Mouse (Mus musculus) MN1 (cell line): ENCODE measurements around the gene 1700066M21Rik.

Experiments used
- DNase-seq: peaks from one replicate; pipeline ENCODE4 v3.0.0-alpha.2; 2016; ENCODE audit warnings: low spot score

The 1700066M21Rik gene

DNA sequence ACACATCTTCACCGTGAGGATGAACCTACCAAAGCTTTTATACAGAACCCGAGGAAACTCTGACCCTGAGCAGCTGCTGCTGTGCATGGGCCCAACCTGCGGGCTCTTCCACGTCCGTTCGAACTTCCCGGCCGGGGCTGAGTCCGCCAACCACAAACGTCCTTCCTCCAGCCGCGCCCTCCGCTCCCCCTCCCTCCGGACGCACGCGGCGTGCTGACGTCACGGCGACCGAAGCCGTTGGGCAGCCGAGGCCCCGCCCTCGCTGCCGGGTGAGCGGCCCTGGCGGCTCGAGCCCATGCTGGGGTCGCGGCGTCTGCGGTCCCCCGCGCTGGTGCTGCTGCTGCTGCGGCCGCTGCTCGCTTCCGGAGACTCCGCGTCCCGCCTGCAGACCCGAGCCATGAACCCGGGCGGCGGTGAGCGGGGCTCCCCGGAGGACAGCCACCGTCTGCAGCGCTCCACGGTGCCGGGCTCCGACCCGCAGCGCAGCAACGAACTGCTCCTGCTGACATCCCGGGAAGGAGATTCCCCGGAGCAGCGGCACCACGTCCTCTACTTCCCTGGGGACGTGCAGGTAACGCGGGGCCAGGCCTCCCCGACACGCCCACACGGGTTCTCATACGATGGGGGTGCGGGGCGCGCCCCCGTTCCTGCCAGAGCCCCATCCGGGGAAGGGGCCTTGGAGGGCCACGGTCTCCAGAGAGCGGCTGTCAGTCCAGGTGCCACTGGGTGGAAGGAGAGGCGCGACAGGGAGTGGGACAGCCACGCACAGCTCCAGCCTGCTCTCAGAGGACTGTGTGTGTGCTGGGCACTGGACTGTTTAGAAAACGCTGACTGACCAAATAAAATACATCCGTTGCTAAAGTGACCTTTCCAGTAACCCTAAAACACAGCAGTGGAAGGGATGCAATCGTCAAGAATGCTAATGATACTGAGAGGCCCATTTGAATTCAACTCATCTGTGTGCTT, at the start of gene 1700066M21Rik:
1700066M21Rik (plus strand) TSS at position 245 of the 966 bp plus-strand sequence.
- peak; percentile 88 for DNase-seq

DNA sequence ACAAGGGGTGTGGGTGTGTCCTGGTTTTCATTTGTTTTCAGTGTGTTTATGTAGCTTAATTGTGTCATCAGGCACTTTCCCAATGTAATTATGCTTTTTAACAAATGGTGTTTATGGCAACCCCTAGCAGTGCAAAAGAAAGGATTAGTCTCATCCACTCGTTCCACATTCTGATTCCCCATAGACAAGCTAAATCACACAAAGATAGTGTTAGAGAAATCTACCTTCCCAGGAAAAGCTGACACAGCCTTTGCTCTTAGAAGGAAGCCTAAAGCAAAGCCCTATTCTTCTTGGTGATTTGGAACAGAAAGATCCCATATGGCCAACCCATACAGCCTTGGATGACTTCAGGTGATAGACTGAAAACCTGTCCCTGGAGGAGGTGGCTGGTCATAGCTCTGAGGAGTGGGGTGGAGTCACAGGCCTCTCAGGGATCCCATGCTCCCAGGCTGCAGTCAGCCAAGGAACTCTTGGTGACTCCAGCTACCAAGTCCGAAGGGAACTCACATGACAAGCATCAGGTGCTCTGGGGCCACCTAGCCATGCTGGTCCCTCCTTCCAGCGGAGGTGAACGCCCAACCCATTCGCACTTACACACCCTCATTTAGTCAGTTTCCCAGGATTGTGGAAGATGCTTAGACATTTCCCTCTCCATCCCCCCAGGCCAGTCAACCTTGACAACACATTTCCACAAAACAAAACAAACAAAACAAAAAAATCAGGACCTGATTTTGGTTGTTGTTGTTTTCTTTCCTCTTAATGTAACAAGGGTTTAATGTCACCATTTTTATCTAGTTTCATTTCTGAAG, 47.9 kb upstream of the 1700066M21Rik start:
- no peak for DNase-seq

DNA sequence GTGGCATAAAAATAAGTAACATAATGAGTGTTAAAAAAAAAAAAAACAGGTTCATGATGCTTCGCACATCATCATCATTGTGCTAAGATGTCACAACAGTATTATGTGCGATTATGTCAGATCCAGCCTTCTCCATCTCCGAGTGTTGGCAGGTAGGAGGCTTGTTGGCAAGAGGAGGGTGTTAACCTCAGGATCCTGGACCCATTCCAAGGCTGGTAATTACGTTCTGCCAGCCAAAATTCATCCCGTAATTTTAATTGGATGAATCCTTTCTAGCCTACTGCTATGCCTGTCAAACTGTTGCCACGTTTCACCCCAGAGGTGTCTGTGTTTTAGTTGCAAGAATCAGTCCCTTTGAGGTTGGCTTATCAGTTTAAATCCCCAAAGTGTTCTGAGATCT, 47.2 kb upstream of the 1700066M21Rik start:
- no peak for DNase-seq

DNA sequence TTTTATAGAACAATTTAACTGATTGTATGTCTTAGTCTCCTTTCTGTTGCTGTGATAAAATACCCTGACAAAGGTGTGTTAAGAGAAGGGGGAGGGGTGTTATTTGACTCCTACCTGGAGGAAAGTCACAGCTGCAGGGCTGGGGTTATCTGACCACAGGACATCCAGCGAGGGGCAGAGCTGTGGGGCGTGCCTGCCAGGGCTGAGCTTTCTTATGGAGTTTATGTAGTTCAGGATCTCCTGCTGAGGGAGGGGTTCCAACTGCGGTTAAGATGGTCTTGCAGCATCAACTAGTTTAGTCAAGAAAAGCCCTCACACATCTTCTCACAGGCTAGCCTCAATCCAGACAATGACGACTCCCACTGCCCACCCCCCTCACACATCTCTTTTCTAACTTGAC, 45.4 kb upstream of the 1700066M21Rik start:
- no peak for DNase-seq

DNA sequence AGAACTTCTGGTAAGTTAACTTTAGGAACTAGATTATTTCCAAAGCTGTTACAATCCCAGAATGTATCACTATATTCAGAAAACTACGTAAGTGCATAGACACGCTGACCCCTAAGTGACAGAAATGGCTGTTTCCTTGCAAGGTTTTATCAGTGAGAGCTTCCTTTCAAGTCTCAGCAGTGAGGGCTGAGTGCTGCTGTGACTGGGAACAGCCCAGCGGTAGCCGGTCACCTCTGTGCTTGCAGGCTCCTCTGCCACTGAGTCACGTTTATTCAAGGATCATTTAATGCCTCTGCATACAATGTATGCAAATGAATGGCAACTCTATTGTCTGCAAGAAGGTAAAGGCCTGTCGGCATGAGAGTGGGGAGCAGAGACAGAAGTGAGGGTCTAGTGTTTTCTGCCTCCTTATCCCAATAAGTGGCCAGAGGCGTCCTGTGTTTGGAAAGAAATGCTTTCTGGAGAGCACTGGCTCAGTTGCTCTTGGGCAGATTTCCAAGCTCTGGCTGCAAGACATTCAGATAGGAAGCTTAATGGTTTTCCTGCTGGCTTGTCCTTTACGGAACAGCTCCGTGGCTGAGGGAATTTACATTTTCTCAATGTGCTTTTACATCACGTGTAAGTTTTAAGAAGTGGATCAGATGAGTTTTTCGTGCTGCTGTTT, 43.7 kb upstream of the 1700066M21Rik start:
- DNase-seq = no peak

DNA sequence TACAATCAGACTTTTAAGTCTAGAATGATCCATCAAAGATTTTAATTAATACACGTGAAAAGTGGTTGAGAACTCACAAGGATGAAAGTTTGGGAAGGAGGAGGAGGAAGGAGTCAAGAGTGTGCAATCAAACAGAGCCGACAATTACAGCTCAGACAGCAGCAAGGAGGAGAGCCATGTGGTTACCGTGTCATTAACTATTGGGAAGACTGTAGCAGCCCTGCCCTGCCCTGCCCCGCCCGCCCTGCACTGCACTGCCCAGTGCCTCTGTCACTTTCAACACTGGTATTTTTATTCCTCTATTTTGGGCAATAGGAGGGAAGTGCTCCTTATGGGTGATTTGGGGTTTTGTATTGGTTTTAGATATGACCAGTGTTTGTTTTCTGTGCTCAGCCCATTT, 42.2 kb upstream of the 1700066M21Rik start:
- no peak for DNase-seq

DNA sequence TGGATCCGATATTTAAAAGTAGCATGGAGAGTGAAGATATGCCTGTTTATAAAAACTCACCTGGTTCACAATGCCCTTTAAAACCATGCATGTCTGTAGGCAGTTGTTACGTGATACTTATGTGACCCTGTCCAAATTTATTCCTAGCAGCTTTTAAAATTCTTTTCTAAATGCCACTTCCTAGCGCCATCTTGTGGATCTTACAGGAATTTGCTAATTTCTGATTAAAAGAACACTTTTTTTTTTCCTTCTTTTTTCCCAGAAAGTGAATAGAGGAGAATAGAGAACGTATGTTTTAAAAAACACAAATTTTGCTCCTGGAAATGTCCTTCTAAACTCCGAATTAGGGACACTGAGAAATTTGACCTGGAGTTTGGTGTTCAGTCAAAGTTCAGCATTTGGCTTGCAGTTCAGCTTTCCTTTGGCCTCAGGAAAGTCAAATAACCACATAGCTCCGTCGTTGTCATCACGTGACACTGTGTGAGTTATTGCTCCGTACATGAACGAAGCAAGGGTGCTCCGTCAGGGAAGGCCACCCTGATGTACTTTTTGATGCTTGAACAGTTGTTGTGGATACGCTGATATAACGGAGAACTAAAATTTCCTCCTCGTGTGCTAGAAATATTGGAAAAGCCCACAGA, 38.1 kb upstream of the 1700066M21Rik start:
- no peak for DNase-seq

DNA sequence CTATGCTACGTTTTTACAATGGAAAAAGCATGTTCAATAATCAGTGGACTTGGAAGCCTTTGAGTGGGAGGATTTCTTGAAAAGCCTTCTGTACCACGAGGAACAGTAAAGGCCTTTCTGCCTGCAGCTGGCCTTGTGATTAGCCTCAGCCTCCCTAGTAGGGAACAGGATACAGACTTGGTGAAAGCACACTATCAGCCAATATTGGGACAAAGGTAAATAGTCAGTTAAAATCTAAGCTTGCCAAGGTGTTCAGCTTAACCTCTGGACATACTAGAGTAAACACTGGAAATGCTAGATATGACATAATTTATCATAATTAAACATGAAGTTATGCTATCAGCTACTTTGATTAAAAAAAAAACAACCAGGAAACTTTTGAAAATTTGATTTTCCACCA, 36.2 kb upstream of the 1700066M21Rik start:
- no peak for DNase-seq

DNA sequence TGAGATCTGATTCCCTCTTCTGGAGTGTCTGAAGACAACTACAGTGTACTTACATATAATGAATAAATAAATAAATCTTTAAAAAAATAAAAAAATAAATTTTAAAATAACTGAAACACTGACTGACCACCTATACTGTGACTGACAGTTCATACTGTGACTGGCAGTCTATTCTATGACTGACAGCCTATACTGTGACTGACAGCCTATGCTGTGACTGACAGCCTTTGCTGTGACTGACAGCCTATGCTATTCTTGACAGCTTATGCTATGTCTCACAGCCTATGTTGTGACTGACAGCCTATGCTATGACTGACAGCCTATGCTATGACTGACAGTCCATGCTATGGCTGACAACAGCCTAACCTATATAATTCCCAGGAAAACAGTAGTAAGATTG, 29.9 kb upstream of the 1700066M21Rik start:
- no peak for DNase-seq

DNA sequence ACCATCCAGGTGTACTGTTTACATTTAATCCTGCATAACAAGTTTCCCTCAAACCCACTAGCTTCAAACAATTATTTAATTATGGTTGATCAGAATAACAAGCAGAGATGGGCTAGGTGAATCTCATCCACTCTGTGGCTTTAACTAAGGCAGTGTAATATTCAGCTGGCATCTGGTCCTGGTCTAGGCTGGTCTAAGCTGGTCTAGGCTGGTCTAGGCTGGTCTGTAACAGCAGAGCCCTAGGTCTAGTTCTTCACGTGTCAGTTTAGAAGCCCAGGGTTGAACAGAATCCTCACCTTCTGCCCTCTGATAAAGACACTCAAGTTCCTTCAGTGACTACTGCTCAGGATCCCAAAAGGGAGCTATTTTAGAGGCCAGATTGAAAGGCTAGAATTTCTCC, 25.5 kb upstream of the 1700066M21Rik start:
- DNase-seq = no peak

DNA sequence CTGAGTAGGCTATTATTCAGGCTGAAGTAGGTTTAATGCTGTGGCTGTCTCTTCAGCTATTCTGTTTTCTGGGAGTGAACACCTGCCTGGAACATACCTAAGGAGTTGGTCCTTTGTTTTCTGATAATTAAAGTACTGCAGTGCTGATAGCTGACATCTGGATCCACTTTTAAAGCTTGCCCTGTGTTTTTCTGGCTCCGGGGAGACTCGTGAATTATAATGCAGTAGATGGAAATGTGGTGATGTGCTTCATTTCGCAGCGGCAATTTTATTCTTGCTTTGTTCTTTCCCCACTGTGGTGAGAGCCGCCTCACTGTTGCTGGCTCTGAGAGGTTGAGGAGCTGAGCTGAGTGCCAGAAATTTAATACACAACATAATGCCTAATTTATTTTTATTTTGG, 18.9 kb upstream of the 1700066M21Rik start:
- DNase-seq = no peak

DNA sequence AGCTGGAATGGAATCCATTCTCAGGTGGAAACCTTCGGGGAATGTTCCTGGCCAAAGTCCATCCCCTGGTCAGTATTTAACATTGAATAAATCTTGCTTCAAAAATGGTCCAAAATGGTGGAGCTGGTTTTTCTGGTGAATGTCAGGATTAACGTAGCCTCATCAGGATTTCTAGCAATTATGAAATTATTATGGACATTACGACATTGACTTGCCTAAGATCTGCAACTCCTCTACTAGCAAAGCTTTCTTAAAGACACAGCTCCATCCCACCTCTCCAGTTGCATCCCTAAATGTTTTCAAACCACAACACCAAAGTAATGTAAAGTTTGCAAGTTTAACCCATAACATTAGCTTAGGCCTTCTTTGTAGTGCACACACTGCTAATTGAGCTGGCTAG, 10.0 kb upstream of the 1700066M21Rik start:
- DNase-seq = no peak

DNA sequence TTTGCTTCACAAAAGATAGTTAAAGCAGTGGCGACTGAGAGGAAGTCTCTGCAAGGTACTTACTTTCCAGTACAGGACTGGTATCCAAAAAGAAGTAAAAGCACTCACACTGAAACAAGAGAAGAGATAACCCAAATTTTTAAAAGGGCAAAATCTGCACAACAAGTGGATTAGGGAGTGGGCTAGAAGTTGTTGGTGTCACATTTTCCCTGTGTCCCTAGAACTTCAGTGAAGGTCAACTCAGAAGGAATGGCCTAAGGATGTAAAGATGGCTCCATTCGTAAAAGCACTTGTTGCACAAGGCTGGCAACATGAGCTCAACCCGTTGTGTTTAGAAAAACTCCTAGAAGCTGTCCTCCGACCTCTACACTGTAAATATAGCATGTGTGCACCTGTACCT, 8.3 kb upstream of the 1700066M21Rik start:
- DNase-seq = no peak

DNA sequence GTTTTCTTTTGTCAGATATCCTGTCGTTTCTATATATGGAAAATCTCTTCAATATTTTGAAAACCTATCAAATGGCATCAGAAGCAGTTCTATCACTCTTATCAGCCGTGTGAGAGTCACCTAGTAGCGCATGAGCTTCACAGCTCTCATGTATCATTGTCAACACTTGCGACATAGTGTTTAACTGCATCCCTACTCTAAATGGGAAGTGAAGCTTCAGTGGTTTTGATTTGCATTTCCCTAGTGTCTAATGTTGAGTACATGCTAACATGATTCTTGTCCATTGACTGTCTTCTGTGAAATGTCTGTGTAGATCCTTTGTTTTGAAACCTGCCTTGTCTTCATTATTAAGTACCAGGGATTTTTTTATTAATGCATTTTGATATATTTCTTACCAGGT, 7.0 kb upstream of the 1700066M21Rik start:
- no peak for DNase-seq

DNA sequence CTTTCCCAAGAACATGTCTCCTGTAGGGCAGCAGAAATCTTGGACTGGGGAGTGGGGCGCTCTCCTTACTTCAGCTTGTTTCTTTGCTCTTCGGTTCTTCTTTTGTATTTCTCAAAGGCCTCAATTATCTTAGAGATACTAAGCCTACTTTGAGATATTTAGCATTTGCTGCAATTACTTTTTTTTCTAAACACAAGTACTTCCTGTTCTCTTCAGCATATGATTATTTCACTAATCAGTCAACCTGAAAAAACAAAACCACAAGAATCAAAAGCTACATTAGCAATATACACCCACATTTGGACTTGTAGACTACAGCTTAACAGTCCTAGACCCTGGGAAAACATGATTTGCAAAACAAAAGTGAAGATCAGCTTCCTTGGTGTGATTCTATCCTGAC, 2.1 kb upstream of the 1700066M21Rik start:
- DNase-seq = no peak

DNA sequence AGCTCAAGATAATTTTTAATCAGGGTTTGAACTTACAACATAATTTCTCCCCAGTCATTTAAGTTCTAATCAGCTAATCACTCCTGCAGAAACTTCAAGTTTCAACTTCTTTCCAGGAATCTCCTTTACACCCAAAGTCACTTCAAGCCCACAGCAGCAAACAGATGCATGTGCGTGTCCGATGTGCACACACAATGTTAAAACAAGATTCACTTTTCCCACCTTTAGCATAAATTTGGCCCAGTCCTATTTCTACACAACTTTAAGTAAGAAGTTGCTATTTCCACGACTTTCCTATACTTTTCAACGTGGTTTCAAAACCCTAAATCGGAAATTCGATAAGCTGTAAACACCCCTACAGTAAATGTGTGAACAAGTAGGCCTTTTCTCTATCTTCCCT, 614 bp upstream of the 1700066M21Rik start:
- no peak for DNase-seq

DNA sequence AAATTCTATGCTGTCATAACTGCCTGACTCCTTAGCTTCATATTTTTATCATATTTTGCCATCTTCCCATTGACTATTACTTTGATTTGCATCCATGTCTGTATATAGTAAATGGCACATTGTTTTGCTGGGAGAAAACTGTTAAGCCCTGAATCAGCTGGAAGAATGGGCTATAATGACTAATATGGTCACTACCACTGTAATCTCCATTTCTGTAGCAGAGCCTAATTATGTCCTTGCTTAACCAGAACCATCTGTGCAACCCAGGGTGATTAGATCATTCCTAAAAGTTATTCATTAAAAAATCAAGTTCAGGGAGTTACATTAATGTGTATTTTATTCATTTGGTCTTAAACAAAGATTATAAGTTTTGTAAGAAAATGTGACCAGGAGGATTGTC, 9.1 kb downstream of the 1700066M21Rik start:
- DNase-seq = no peak

DNA sequence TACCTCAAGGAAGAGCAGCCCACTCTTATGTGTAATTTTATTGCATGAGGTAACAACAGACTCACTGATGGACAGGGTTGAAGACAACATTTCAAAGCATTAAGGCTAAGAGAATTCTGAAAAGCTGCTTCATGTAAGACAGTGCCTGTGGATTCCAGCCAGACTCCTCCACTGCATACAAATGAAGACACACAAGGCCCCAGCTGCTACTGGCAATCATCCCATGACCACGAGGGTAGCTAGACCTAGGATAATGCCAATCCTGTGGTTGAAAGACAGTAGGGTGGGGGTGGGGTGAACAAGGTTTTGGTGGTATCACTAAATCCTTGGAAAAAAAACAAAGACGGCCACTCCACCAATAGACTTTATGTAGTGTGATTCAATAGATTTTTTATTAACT, 10.5 kb downstream of the 1700066M21Rik start:
- no peak for DNase-seq

DNA sequence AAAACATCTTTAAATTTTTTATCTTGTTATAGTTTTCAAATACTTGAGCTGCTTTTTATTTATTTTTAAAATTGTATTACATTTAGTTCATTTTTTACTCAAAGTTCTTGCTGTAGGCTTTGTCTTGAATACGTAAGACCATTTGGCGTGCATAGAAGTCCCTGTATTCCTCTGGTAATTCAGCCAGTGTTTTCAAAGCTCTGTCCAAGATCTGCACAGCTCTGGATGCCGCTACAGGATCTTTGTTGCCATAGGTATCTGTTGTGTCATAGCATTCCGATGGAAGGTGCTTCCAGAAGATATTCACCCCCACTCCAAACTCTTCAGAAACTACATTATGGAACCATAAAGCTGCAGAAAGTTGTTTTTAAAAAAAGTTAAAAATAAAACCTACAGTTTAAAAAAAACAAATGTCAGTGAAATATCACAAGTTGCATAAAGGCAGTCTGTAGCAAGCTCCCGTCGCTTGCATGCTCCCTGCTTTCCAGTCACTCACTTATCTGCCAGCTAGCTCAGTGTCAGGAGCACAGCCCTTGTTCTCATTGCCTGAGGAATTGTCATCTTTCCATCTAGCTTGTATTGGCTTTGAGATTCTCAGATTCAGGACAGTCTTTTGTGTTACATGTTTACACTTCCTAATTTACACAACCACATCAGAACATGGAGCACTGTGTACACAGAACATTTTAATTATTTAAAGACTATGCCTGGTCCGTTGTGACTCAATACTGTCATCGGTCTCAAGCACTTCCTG, 11.2 kb downstream of the 1700066M21Rik start:
- DNase-seq = no peak

DNA sequence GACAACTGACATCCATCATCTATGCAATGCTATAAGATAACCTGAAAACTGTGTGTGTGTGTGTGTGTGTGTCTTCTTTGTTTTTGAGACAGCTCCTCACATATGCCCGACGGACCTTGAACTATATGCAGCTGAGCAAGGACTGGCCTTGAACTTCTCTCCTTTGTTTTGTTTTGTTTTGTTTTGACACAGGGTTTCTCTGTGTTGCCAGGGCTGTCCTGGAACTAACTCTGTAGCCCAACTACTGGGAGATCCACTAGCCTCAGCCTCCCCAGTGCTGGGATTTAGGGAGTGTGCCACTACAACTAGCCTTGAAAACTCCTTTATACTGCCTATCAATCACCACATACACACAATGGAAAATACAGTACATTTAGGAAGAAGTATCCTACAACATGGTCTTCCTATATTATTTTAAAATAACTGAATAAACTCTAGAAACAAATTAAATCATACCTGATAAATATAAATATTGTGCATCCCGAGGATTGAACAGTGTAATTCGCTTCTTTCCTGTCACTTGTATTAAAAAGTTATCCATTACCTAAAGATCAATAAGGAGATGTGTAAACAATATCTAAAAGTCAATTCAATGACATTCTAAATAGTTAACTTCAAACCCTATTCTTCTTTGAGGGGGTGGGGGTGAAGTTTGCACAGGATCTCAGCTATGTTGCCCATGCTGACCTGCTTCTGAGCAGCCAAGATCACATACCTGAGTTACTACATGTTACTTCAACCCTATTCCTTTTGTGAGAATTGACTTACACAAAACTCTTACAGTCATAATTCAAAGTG, 13.8 kb downstream of the 1700066M21Rik start:
- no peak for DNase-seq
